15 mouse cellular contexts compared by ENCODE assay signal in the genomic region with DNA sequence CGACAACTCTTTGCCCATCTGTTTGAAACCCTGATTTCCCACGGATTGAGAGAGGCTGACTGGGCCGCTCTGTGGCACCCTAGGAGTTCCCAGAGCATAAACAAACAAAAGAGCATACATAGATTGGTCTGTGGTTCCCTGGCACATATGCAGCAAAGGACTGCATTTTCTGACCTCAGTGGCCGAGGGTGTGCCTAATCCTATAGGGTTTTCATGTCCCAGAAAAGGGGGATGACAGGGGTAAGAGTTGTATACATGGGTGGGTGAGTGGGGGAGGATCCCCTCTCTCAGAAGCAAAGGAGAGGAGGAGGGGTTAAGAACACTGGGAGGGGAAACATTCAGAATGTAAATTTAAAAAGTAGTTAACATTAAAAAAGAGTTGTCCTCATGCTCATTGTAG.
"Had no signal": no experiment of that assay in that cellular context is flagged by ENCODE, and none has a peak within 500 bp of the region (broad histone marks: within the 10 kb centered on the region; RNA-seq: fewer than 3 reads in every experiment).

No protein-coding gene starts in this region.

- H3K4me3 ChIP-seq: limb, embryonic 15.5 days; liver, embryonic 12.5 days; megakaryocyte, embryonic 14.5 days; myocyte had no signal

- H3K36me3 ChIP-seq: limb, embryonic 15.5 days; liver, embryonic 12.5 days had no signal

- H3K4me2 ChIP-seq: limb, embryonic 15.5 days; liver, embryonic 12.5 days; lung, embryonic 14.5 days had no signal

- H3K9ac ChIP-seq: limb, embryonic 15.5 days; liver, embryonic 12.5 days; lung, embryonic 14.5 days had no signal

- H3K27me3 ChIP-seq: limb, embryonic 15.5 days; liver, embryonic 12.5 days; megakaryocyte, embryonic 14.5 days had no signal

- ATAC-seq: liver, embryonic 12.5 days had no signal

- H3K9me3 ChIP-seq: limb, embryonic 15.5 days; liver, embryonic 12.5 days; megakaryocyte, embryonic 14.5 days had no signal

- DNase-seq: kidney, adult 9 months; kidney, postnatal 36 days; layer of hippocampus, adult 9-11 months; layer of hippocampus, postnatal 36 days; lung, embryonic 14.5 days; lung, postnatal 10 days; right cerebral cortex, adult 18-20 months; right cerebral cortex, postnatal 25 days; thymus, postnatal 4 days had no signal

- H3K4me1 ChIP-seq: limb, embryonic 15.5 days; liver, embryonic 12.5 days; megakaryocyte, embryonic 14.5 days had no signal

- H3K27ac ChIP-seq: kidney, postnatal 0 days; limb, embryonic 15.5 days; liver, embryonic 12.5 days; macrophage had no signal
